Mouse (Mus musculus) olfactory bulb, adult 2 months (tissue): ENCODE data around the gene Gm45837.

ENCODE experiments used
- CTCF ChIP-seq: fragments of 200-500 bp; IDR thresholded peaks from 2 replicates; pipeline ENCODE4 v1.5.1; 2012; ENCODE audit warnings: low read depth, mild to moderate bottlenecking, low read length, moderate library complexity; ENCODE audit not compliant: insufficient read depth
- POLR2A ChIP-seq: fragments of 200-500 bp; IDR thresholded peaks from 2 replicates; pipeline ENCODE4 v1.6.1; 2012; ENCODE audit warnings: mild to moderate bottlenecking, low read depth, low read length, moderate library complexity; ENCODE audit not compliant: insufficient read depth

GRCm38 (mm10) chr7:101537541-101537940, 126.9 kb downstream of the Gm45837 start:
- TF ChIP-seq CTCF (no peak), POLR2A (no peak)
